In genomic region chr6:71352866-71353427, GRCm38 (mm10) we compare ENCODE assay signal across 26 mouse cellular contexts. TPM values are rescaled to one million over a fixed set of nuclear protein-coding genes. Genes with fewer than 3 reads are reported as not detected.
"Had no signal": no experiment of that assay in that cellular context is flagged by ENCODE, and none has a peak within 500 bp of the region (broad histone marks: within the 10 kb centered on the region; RNA-seq: fewer than 3 reads in every experiment).

No protein-coding gene starts in this region.

- H3K4me3 ChIP-seq: gastrocnemius, adult 2 months; heart, adult 2 months; heart, embryonic 13.5 days; heart, embryonic 15.5 days; hindbrain, embryonic 13.5 days; hindbrain, embryonic 15.5 days; intestine, embryonic 15.5 days; layer of hippocampus, adult 2 months; left cerebral cortex, adult 2 months; limb, embryonic 10.5 days; limb, embryonic 12.5 days had no signal

- DNase-seq: gastrocnemius, adult 2 months; gastrocnemius, postnatal 14 days; gastrocnemius, postnatal 36 days; heart, adult 11 months; heart, adult 2 months; heart, postnatal 14 days; heart, postnatal 36 days; kidney, adult 18-20 months; kidney, adult 8-10 months; kidney, postnatal 10 days; kidney, postnatal 25 days; kidney, postnatal 4 days had no signal

- H3K27me3 ChIP-seq: heart, embryonic 13.5 days; heart, embryonic 15.5 days; hindbrain, embryonic 13.5 days; hindbrain, embryonic 15.5 days; intestine, embryonic 15.5 days; limb, embryonic 12.5 days had no signal

- H3K27ac ChIP-seq: gastrocnemius, adult 2 months; heart, adult 2 months; heart, embryonic 13.5 days; heart, embryonic 15.5 days; hindbrain, embryonic 13.5 days; hindbrain, embryonic 15.5 days; intestine, embryonic 15.5 days; layer of hippocampus, adult 2 months; left cerebral cortex, adult 2 months; limb, embryonic 10.5 days; limb, embryonic 12.5 days had no signal

- H3K4me1 ChIP-seq: heart, embryonic 13.5 days; heart, embryonic 15.5 days; hindbrain, embryonic 13.5 days; hindbrain, embryonic 15.5 days; intestine, embryonic 15.5 days; limb, embryonic 10.5 days; limb, embryonic 12.5 days had no signal

- H3K36me3 ChIP-seq: heart, embryonic 13.5 days; heart, embryonic 15.5 days; hindbrain, embryonic 13.5 days; hindbrain, embryonic 15.5 days; intestine, embryonic 15.5 days; limb, embryonic 10.5 days; limb, embryonic 12.5 days had no signal

RNA-seq across cellular contexts. Expression of gene Cd8a, which starts 20.3 kb away (rescaled TPM):
- polyA plus RNA-seq: forebrain, embryonic 16.5 days; heart, embryonic 13.5 days; heart, embryonic 15.5 days; hindbrain, embryonic 11.5 days; hindbrain, embryonic 13.5 days; hindbrain, embryonic 15.5 days; intestine, embryonic 15.5 days; kidney, embryonic 14.5 days; limb, embryonic 10.5 days had no signal

RNA-seq across cellular contexts. Expression of gene Cd8b1, which starts 30.4 kb away (rescaled TPM):
- polyA plus RNA-seq: forebrain, embryonic 16.5 days; heart, embryonic 11.5 days; heart, embryonic 15.5 days; hindbrain, embryonic 11.5 days; hindbrain, embryonic 15.5 days; intestine, embryonic 15.5 days; kidney, embryonic 14.5 days; limb, embryonic 12.5 days; limb, embryonic 14.5 days had no signal
